Mouse (Mus musculus) embryo, embryonic 9.5 days (tissue): ENCODE measurements around the gene Rab35.

Source experiments
- DNase-seq: peaks from one replicate; pipeline ENCODE4 v3.0.0-alpha.2; 2017; ENCODE audit errors: extremely low spot score

Rab35 gene

GRCm38 (mm10) chr5:115631505-115632357 is at the start of gene Rab35:
Gene Rab35 (plus strand): TSS chr5:115631908.
- DNase-seq, result peak; percentile 94

DNA sequence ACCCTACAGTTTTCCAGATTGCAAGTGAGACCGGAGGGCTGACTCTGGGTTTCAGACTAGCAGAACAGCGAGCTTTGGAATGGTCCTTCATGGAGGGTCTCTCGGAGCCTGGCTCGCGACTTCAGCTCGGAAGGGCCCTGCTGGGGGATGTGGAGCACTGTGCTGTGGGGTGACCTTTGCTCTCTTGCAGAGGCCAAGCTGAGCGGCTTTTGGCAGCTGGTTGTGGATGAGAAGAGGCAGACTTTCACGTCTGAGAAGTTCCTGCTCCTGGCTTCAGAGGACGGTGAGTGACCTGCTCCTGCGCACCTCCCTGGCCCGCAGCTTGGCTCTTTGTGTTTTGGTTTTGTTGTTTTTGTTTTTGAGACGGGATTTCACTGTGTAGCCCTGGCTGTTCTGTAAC is 46.1 kb upstream of the Rab35 start:
- DNase-seq, result no peak

- no peak for DNase-seq
Observed at GRCm38 (mm10) chr5:115586166-115586565, 45.5 kb upstream of the Rab35 start.

DNA sequence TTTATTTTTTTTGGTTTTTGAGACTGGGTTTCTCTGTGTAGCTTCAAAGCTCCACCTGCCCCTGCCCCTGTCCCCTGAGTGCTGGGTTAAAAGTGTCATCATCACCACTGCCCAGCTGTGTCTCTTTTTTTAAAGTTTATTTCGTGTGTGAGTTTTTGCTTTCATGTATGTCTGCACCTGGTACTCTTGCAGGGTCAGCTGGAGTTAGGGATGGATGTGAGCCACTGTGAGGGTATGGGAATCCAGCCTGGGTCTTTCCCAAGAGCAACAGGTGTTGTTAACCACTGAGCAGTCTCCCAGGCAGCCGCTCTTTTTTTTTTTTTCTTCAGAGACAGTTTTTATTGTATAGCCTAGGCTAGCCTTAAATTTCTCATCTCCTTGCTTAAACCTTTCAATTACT is 44.9 kb upstream of the Rab35 start:
- DNase-seq, result no peak

- no peak for DNase-seq
Observed at GRCm38 (mm10) chr5:115591028-115591427, 40.7 kb upstream of the Rab35 start.

DNA sequence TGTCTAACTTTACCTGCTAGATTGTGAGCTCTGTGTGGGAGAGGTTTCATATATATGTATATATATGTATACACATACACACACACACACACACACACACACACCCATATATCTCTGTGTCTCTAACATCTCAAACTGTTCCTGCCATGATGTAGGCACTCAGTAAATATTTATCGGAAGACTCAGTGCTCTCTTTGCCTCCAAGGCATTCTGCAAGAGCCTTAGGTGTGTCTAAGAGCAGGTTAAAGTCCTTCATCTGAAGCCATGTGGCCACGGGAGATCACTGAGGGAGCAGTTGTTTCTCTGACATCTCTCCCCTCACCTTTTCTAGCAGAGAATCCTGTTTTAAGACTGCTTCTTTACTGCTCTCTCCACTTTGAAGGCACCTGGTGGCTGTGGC is 40.2 kb upstream of the Rab35 start:
- DNase-seq, result no peak

- DNase-seq, result no peak
Observed at GRCm38 (mm10) chr5:115603561-115603960, 28.1 kb upstream of the Rab35 start.

DNA sequence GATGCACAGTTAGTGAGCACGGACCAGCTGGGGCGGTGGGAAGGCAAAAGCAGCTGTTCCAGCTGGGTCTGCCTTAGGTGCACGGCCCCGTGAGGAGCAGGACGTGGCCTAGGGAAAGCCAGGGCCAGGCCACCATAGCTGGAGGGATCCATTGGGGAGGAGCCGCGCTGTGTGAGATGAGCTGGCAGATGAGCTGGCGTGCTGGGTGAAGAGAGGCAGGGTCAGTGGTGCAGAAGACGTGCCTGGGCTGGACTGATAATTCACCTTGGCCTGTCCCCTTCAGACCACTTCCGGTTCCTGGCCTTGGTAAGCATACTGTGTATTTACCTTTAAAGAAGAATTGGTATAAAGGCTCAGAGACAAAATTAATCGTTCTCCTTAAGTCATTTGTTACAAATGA is 20.1 kb upstream of the Rab35 start:
- no peak for DNase-seq

DNA sequence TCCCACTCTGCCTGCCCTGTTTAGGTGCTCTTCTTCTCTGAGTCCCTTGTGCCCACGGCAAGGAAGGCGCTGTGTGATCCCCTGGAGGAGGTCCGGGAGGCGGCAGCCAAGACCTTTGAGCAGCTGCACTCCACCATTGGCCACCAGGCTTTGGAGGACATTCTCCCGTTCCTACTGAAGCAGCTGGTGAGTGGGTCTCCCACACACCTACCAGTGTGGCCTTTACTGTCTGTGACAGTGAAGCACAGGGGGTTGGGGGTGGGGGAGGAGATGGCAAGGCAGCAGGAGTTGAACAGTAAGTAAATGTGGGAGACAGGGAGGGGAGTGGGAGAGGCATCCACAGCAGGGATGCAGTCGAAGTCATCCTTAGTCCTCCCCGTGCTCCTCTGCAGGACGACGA is 18.4 kb upstream of the Rab35 start:
- no peak for DNase-seq

DNA sequence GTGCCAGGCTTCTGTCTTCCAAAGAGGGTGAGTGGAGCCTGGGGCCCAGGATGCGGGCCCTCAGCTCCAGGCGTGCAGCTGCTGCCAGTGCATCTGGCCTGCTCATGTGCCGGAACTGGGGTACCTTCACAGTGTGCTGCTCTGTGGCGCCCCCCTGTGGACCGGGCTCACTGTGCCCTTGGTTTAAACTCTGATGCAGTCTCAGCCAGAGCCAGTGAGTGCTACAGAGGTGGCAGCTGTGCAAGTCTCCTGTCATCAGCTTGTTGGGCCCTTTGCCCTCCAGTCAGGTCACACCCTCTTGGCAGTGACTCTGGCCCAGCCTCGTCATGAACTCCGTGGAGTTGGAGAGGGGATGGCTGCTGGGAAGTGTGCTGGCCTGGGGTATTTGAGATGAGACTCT is 16.8 kb upstream of the Rab35 start:
- peak; percentile 32 for DNase-seq

DNA sequence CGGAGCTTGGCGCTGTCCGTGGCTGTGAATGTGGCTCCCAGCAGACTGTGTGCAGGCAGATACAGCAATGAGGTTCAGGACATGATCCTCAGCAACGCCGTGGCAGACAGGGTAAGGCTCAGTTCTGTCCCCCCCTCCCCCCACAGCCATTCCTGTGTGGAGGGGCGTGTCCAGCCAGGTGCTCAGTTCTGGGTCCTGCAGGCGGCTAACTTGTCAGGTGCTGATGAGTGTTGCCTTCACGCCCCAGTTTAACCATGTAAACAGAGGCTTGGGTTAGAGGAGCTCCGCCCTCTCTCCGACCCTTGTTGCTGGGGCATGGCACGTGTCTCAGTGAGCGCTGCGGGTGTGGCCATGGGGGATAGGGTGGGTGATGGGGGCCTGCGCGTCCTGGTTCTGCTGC is 12.0 kb upstream of the Rab35 start:
- no peak for DNase-seq

DNA sequence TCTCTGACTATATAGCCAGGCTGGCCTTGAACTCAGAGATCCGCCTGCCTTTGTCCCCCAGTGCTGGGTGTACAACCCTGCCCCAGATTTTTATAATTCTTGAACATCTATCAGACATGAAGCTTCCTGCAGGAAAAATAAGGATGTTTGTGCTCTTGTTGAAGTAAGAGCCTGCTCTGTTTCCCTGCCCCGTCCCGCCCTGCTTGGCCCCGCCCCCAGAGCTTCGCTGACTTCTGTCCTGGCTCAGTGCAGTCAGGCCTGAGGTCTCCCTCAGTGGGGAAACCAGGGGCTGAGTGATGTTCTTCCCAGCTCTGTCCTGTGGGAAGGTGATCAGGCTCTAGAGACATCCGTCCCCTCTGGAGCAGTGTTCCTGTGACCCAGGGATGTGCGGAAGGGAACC is 9.0 kb upstream of the Rab35 start:
- DNase-seq, result no peak

DNA sequence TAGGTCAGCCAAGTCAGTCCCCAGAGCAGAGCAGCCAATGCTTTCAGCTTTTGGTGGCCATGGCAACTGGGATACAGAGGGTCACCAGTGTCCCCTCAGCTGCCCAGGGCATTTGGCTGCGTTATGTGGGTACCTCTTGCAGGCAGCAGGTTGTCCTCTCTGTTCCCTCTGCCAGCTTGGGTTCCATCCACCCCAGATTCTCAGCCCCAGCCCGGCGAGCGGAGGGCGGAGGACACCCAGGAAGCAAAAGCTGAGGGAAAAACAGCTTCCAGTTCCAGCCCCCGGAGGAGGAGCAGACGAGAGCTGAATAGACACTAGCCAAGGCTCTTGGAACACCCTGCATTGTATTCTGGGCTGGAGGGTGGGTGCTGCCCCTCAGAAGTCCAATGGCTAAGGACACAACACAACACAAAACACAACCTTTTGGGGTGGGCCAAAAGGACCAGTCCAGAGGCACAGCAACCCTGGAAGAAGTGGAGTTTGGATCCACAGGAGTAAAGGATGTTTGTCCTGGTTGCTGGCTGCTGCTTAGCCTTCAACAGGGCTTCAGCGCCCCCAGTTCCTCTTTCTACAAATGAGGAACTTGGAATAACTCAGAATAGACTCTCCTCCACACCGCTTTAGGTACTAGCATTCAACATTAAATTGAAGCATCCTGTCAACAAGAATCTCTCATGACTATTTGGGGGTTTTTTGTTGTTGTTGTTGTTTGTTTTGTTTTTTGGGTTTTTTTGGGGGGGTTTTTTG is 7.8 kb upstream of the Rab35 start:
- DNase-seq, result no peak

GRCm38 (mm10) chr5:115626237-115626886 is 5.3 kb upstream of the Rab35 start:
- DNase-seq, result no peak

DNA sequence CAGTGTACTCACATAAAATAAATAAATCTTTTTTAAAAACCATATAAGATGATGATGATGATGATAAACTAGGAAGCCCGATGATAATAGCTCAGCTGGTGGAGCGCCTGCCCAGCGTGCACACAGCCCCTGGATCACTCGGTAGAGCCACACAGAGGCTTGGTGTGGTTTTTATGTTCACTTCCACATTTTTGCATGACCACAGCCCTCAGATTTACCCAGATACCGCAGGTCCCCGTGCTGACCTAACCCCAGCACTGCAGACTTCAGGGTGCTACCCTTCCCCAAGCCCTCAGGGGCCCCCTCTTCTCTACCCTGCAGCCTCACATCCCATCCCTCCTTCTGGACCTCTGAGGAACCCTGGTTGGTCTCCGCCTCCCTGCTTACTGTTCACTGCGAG is 3.6 kb upstream of the Rab35 start:
- DNase-seq, result no peak

- no peak for DNase-seq
Observed at GRCm38 (mm10) chr5:115629672-115630071, 2.0 kb upstream of the Rab35 start.

GRCm38 (mm10) chr5:115630291-115630690 is 1.4 kb upstream of the Rab35 start:
- DNase-seq, result no peak

- DNase-seq, result peak; percentile 38
Observed at GRCm38 (mm10) chr5:115632358-115632714, 628 bp downstream of the Rab35 start.

DNA sequence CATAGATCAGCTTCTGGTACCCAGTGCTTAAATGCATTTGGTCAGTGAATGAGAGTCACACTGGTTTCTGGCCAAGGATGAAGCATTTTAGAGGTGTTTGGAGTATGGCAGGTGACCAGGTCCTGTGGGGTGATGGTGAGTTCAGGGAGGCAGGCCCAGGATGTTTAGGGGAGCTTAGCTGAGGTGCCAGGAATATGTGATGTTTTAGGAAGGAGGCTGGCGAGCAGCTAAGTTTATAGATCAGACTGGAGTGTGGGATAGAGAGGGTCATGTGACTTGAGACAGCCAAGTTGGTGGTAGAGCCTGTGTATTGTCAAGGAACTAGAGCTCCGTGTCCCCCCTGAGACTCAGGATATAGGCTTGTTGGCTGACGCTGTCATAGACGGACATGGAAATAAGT is 1.4 kb downstream of the Rab35 start:
- no peak for DNase-seq

GRCm38 (mm10) chr5:115634046-115634445 is 2.3 kb downstream of the Rab35 start:
- DNase-seq, result no peak

DNA sequence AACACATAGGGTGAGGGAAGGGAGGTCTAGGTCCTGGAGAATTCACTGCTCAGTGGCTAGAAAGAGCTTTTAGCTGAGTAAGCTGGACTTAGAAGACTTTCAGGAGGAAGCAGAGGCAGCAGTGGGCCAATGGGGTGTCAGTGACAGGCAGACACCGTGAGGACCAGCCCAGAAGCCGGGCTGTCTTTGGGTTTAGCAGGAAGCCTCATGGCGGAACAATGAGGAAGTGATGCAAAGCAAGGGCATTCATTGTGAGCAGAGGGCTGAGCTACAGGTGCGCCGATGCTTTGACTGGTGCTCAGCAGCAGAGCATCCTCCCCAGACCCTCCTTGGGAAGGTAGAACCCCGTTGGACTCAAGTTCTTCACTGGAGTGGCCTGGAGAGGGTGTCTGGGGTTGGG is 3.8 kb downstream of the Rab35 start:
- DNase-seq, result no peak

DNA sequence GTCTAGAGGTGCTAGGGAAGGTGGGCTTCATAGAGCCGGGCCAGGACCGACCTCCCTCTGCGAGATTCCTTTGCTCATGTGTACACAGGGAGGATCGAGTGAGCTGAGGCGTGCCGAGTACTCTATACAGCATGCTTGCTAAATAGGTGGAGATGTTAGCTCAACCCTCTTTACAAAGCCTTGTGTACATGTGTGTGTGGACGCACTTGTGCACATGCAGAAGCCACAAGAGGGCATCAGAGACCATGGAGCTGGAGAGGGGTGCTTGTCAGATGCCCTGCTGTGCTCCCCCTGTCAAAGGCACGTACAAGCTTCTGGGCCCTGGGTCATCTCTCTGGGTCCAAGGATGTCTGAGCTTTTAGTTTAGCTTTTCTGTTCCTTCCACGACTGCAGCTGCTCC is 12.5 kb downstream of the Rab35 start:
- DNase-seq, result no peak

- DNase-seq, result no peak
Observed at GRCm38 (mm10) chr5:115648876-115649275, 17.2 kb downstream of the Rab35 start.
